Mouse (Mus musculus): ENCODE measurements around the gene Adgre4. TPM values are rescaled to one million over a fixed set of nuclear protein-coding genes. Genes with fewer than 3 reads are reported as not detected.
A peak's percentile ranks its signal among the peaks of the same experiment; 100 is the strongest.
"Not testable (repeated sequence)": the region's sequence is repeated elsewhere in the genome, so short reads cannot be mapped to it uniquely, and the experiment has no call there.

The Adgre4 gene
- 0.77 and 1.2 TPM in 2 replicates for polyA plus RNA-seq (2012; rRNA removed)

- no peak for DNase-seq (ENCODE audit: low read depth)
Observed at GRCm38 (mm10) chr17:55749786-55750185, at the start of gene Adgre4. Gene Adgre4, plus strand, starts transcription at chr17:55749984.

DNA sequence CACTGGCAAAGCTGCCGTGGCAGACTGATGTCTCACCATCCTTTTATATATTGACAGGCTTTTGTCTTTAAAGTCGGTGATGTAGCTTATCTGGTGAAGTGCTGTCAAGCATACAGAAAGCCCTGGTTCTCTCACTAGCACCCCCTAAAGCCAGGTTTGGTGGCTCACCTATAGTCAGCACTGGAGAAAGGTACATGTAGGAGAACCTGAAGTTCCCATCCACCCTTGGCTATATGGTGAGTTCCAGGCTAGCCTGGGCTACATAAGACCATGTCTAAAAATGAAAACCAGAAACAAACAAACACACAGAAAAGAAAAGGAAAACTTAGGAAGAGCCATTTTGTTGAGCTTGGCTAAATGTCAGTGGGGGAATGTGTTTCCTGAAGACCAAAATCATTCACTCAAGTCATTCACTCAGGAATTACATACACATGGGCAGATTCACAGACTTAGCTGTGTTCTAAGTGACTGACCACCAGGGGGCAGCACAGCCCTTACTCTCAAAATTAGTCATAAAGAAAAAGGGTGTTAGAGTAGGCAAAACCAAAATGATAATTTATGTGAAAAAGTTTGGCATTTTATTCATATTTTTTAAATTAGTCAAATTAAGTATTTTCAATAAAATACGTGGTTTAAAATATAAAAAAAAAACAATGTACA, 47.5 kb upstream of the Adgre4 start:
- no peak for DNase-seq (ENCODE audit: low read depth)

DNA sequence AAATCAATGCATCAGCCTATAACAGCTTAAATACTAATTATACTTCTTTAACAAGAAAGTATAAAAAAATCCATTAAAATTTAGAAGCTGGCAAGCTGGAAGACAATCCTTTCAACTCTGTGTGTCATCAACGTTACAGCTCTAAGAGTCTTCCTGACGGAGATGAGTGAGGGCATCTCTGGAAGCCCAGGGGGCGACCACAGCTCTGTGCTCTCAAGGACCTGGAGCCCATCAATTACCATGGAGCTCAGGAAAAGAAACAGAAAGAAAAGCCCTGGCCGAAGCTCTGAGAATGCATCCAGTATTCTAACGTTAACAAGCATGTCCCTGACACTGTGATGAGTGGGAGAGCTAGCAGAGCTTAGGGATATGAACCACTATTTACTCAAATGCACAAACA, 46.9 kb upstream of the Adgre4 start:
- no peak for DNase-seq (ENCODE audit: low read depth)

- peak; percentile 54 for DNase-seq (ENCODE audit: low read depth)
Observed at GRCm38 (mm10) chr17:55711984-55712811, 37.6 kb upstream of the Adgre4 start, which contains the start of gene Pot1b. Gene Pot1b, minus strand, starts transcription at chr17:55712628.

DNA sequence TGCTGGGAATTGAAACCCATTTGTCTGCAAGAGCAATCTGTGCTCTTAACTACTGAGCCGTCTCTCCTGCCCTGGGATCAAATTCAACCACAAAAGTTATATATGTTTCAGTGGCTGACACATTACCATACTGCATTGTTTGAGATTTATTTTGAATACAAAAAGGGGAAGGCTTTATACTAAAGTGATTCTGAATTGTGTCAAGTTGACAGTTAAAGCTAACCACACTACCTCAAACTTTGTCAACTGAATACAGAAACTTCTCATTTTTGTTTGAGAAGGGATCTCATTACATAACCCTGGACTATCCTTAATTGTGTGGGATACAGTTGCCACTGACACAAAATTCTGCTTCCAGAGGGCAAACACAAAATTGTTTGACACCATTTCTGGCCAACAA, 28.5 kb upstream of the Adgre4 start:
- no peak for DNase-seq (ENCODE audit: low read depth)

- no peak for DNase-seq (ENCODE audit: low read depth)
Observed at GRCm38 (mm10) chr17:55722250-55722649, 27.5 kb upstream of the Adgre4 start.

GRCm38 (mm10) chr17:55726193-55726592, 23.6 kb upstream of the Adgre4 start:
- DNase-seq (ENCODE audit: low read depth), result no peak

GRCm38 (mm10) chr17:55736675-55737074, 13.1 kb upstream of the Adgre4 start:
- no peak for DNase-seq (ENCODE audit: low read depth)

GRCm38 (mm10) chr17:55751170-55751569, 1.4 kb downstream of the Adgre4 start:
- DNase-seq (ENCODE audit: low read depth), result no peak

DNA sequence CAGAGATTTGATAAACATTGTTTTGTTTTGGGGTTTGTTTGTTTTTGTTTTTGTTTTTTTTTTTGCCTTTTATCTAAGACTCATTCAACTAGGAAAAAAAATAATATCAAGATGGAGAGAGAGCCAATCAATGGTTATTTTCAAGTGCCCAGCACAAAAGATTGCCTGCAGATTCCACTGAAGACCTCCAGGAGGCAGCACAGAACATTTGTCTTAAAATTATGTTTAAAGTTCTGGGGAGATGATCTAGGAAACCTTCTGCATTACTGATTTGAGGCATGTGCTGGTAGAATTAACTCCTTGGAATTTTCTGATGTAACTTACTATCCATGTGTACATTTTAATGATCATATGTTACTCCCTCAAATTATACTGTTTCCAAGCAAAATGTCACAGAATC, 63.9 kb downstream of the Adgre4 start:
- no peak for DNase-seq (ENCODE audit: low read depth)

DNA sequence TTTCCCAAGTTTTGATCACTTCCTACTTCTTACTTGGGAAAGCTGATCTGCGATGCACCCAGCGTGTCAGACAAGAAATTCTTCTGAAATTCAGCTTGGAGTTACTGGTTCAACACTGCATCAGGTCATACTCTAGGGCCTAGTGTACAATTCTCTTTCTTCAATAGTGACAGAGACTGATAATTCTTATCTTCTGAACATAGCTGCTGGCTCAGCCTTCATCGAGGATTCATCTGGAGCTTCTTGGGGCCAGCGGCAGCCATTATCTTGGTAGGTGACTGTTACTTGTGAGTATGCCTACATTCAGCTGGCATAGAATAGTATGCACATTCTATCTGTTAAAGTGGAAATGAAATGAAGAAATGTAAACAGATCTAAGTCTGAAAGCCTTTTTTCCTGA, 67.1 kb downstream of the Adgre4 start:
- DNase-seq (ENCODE audit: low read depth), result no peak

GRCm38 (mm10) chr17:55821566-55821965, 71.8 kb downstream of the Adgre4 start:
- DNase-seq (ENCODE audit: low read depth), result no peak

- DNase-seq (ENCODE audit: low read depth), result no peak
Observed at GRCm38 (mm10) chr17:55843067-55843466, 93.3 kb downstream of the Adgre4 start.

DNA sequence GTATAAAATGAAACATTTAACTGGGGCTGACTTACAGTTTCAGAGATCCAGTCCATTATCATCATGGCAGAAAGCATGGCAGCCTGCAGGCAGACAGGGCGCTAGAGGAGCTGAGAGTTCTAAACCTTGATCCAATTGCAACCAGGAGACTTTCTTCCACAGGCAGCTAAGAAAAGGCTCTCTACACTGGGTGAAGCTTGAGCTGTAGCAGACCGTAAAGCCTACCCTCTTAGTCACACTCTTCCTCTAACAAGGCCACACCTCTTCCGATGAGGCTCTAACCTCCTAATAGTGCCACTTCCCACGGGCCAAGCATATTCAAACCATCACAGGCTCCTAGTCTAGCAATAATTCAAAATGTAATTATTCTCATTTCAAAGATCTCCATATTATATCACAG, 127.4 kb downstream of the Adgre4 start:
- DNase-seq (ENCODE audit: low read depth), result no peak

- not testable (repeated sequence) for DNase-seq (ENCODE audit: low read depth)
Observed at GRCm38 (mm10) chr17:55878282-55878635, 128.5 kb downstream of the Adgre4 start.

- peak; percentile 41 for DNase-seq (ENCODE audit: low read depth)
Observed at GRCm38 (mm10) chr17:55878636-55879369, 129.0 kb downstream of the Adgre4 start, which contains the start of gene Zfp119a. Gene Zfp119a, minus strand, starts transcription at chr17:55878930.

- DNase-seq (ENCODE audit: low read depth), result no peak
Observed at GRCm38 (mm10) chr17:55883631-55884030, 133.8 kb downstream of the Adgre4 start.

- DNase-seq (ENCODE audit: low read depth), result no peak
Observed at GRCm38 (mm10) chr17:55884912-55885311, 135.1 kb downstream of the Adgre4 start.

DNA sequence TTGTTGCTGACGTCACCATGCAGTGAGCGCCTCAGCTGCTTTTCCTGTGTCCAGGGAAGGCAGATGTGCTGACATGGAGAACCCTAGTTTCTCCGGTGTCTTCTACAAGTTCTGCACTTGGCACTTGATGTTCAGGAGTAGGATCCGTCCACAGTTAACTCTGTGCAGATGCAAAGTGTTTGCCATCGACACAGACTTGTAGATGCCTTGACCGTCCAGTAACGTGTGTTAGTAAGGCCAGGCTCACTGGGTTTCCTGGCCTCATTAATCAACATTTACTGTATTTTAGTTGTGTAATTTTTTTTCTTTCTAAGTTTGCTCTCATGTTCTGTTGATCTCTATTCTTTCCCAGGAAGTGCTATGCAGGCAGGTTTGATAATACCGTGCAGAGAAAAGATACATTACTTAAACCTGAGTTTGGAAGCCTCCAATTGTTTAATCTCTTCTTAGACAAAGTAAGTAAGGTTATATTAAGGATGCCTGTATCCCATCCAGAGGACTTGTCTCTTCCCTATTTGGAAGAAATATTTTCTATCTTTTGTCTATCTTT, 142.7 kb downstream of the Adgre4 start:
- DNase-seq (ENCODE audit: low read depth), result not testable (repeated sequence)

DNA sequence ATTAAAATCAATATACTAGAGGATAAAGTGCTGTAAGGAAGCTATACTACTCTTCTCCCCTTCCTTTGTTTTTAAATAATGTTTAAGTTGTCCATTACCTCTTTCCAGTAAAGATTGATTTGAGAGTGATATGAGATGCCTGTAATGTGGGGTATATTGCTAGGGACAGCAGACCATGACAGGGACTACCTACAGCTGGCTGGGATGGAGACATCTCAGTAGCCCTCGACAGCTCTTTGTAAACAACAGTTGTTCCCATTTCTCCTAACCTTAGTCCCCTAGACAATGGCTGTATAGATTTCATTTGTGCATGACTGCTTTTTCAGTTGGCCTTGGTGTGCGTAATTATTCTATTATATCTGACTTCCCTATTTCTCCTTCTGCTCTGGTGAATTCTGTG, 153.3 kb downstream of the Adgre4 start:
- no peak for DNase-seq (ENCODE audit: low read depth)

Measured in gonadal fat pad, adult 2 months (tissue).